Mouse (Mus musculus) pancreas, adult 10 weeks (tissue): Measurements from ENCODE around the gene Scn3b. TPM values are rescaled to one million over a fixed set of nuclear protein-coding genes. Genes with fewer than 3 reads are reported as not detected.

ENCODE experiments used
- polyA plus RNA-seq: library from polyadenylated mRNA; stranded (reverse); fragments of 350-450 nt; fragmentation: Illumina TruSeq; extraction: RNeasy Lipid Tissue Mini Kit (QIAGEN cat#74804); gene quantifications from one replicate; pipeline ENCODE4 v1.2.3, GENCODE M21; 2015; ENCODE audit warnings: low read depth, low replicate concordance; ENCODE audit not compliant: insufficient read depth

Scn3b gene
- 5.2 TPM for polyA plus RNA-seq

DNA sequence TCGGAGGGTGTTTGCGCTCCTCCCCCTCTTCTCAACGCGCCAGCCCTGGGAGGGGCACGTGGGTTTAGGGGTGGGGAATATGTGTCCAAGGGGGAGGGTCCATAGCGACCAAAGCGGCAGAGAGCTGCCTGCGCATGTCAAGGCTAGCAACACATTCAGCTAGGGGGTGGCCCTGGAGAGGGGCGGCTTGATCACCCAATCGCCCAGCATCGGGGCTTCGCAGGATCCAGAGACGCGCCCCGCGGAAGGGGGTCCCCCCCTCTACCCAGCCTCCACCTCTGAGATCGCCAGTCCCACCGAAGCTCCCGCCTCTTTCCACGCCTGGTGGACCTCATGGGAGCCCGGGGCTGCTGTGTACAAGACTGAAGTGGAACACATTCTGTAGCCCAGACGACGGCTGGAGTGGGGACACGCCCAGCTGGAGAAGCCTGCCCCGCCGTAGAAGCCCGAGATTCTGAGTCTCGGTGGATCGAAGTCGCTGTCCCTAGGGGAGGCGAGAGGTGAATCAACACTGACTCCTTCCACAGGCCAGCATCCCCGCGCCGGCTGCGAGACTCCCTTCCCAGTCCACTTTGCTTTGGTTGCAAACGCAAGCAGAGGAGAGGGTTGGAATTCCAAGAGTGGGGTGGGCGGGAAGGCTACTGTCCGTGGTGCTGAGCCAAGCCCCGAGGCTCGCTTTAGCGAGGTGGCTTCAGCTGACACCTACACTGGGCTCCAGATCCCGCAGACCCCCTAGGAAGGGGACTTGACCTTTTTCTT is at the start of gene Scn3b:
TSS of gene Scn3b (plus strand) at position 115 of the 759 bp plus-strand sequence.

Other genes with a start within 250 kb of the Scn3b start
- not detected for gene Olfr981, start 247.8 kb upstream of the Scn3b start, polyA plus RNA-seq
- not detected for gene Olfr982, start 195.4 kb upstream of the Scn3b start, polyA plus RNA-seq
- not detected for gene Olfr983, start 175.6 kb upstream of the Scn3b start, polyA plus RNA-seq
- gene Olfr984, start 155.0 kb upstream of the Scn3b start, polyA plus RNA-seq: not detected
- not detected for gene Olfr985, start 139.0 kb upstream of the Scn3b start, polyA plus RNA-seq
- not detected for gene Tmem225, start 121.1 kb upstream of the Scn3b start, polyA plus RNA-seq
- not detected for gene Olfr986, start 88.3 kb upstream of the Scn3b start, polyA plus RNA-seq
- gene Zfp202, start 76.9 kb upstream of the Scn3b start, polyA plus RNA-seq: 1.3 TPM